Mouse (Mus musculus) forebrain, embryonic 10.5 days (tissue): ENCODE data around the gene Rtel1. TPM values are rescaled to one million over a fixed set of nuclear protein-coding genes. Genes with fewer than 3 reads are reported as not detected.

ENCODE experiments used
- DNase-seq: peaks from one replicate; pipeline ENCODE4 v3.0.0-alpha.2; 2017; ENCODE audit warnings: low spot score; ENCODE audit errors: extremely low spot score
- H3K27ac ChIP-seq: fragments of 300-500 bp; sonication (generic); 2 replicates; pipeline ENCODE4 v1.5.1; 2016; ENCODE audit warnings: mild to moderate bottlenecking
- H3K27me3 ChIP-seq: fragments of 300-500 bp; sonication (generic); 2 replicates; pipeline ENCODE4 v1.6.1; 2016; ENCODE audit warnings: mild to moderate bottlenecking; ENCODE audit not compliant: poor library complexity, severe bottlenecking
- H3K36me3 ChIP-seq: fragments of 300-500 bp; sonication (generic); replicated peaks from 2 replicates; pipeline ENCODE4 v1.6.1; 2016; ENCODE audit warnings: mild to moderate bottlenecking, moderate library complexity
- H3K4me1 ChIP-seq: fragments of 300-500 bp; sonication (generic); 2 replicates; pipeline ENCODE4 v1.6.1; 2016
- H3K4me3 ChIP-seq: fragments of 300-500 bp; sonication (generic); 2 replicates; pipeline ENCODE4 v1.5.1; 2016; ENCODE audit warnings: mild to moderate bottlenecking, moderate library complexity
- H3K9me3 ChIP-seq: fragments of 300-500 bp; sonication (generic); 2 replicates; pipeline ENCODE4 v1.6.1; 2016; ENCODE audit warnings: mild to moderate bottlenecking, moderate library complexity
- WGBS: fragments of 180-500 bp; shearing (Covaris S2); methylation state at CpG from one replicate; pipeline ENCODE4 v1.1.7; 2016; 5-methylcytosine and 5-hydroxymethylcytosine counted together
- polyA plus RNA-seq: library from polyadenylated mRNA; unstranded; fragments of >200 nt; fragmentation: Nextera tagmentation; extraction: Ambion mirVana; gene quantifications from 2 replicates; pipeline ENCODE4 v1.2.1, GENCODE M21; 2016

Gene Rtel1
- polyA plus RNA-seq, 1 experiment from 2014 or later: 83.6 TPM

DNA sequence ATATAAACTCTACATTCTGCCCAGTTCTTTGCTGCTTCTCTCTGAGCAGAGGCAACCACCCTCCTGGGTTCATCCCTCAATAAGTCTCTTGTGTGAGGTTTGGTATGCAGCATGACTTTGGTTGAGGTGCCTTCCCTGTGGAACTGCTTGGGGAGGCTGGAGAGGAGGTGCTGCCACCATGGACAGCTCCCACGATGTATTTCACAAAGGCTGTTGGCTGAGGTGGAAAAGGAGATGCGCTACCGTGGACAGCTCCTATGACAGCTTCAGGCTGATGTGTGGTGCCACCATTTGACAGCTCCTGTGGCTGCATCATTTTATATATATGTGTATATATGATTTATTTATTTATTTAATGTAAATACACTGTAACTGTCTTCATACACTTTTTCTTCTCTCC lies 17.5 kb upstream of the Rtel1 start:
- Histone ChIP-seq H3K36me3 (peaks cover 37% of the 10 kb centered on the region), H3K4me1 (peaks cover 3% of the 10 kb centered on the region), H3K27ac (no peak overlapping the region), H3K9me3 (no peaks in the 10 kb centered on the region), H3K27me3 (peaks cover 21% of the 10 kb centered on the region), H3K4me3 (no peak overlapping the region)
- WGBS: 28% methylated on average over 3 of the region's 3 CpGs
- DNase-seq: no peak

DNA sequence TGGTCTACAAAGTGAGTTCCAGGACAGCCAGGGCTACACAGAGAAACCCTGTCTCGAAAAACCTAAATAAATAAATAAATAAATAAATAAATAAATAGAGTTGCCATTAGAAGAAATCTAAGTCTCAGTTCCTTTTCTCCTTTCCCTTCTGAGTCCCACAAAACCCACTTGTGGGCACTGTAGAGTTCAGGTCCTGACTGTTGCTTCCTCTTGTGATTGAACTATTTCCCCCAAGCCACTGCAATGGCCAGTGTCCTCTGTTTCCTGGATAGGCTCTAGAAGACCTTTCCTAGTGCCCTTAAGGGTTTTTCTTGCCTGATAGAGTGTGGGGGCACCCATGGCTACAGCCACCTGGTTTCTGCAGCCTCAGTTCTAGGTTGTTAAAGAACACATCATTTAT lies 14.6 kb upstream of the Rtel1 start:
- WGBS: 78% methylated on average over 1 of the region's 1 CpGs
- Histone ChIP-seq H3K27ac (no peak overlapping the region), H3K36me3 (peaks cover 47% of the 10 kb centered on the region), H3K27me3 (peaks cover 42% of the 10 kb centered on the region), H3K4me3 (no peak overlapping the region), H3K9me3 (no peaks in the 10 kb centered on the region), H3K4me1 (peaks cover 8% of the 10 kb centered on the region)
- DNase-seq: no peak

DNA sequence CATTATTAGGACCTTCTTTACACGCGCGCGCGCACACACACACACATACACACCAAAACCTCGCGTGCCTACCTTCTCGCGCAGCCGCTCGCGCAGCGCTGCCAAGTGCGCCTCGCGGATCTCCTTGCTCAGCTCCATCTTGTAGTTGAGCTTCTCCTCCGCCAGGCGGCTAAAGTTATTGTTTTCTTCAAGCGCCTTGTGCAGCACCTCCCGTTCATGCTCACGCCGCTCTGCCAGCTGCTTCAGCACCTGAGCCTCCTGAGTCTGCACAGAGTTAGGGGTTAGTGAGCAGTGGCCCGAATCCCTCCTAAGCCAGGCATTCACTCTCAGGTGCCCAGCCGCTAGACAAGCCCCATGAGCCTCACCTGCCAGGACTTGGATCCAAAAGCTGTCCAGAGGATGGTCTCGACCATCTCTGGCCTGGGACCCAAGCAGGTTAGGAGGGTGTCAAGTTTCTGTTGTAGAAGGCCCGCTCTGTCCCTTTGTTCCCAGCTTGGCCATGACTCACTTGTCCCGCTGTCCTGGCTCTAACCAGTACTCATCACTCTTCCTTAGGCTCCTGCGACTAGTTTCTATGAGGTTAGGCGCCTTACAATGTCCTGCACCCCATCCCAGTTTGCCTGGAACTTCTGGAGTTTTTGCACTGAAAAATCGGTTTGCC lies 12.3 kb upstream of the Rtel1 start:
- Histone ChIP-seq H3K4me1 (peaks cover 8% of the 10 kb centered on the region), H3K27me3 (peaks cover 47% of the 10 kb centered on the region), H3K36me3 (peaks cover 25% of the 10 kb centered on the region), H3K9me3 (no peaks in the 10 kb centered on the region), H3K4me3 (peak overlapping the region; percentile 7; the same call in 1 of the 2 replicates), H3K27ac (no peak overlapping the region)
- 10% methylated on average over 30 of the region's 30 CpGs for WGBS
- peak; percentile 63 for DNase-seq

- 73% methylated on average over 3 of the region's 3 CpGs for WGBS
- DNase-seq: no peak
- Histone ChIP-seq H3K27me3 (peaks cover 67% of the 10 kb centered on the region), H3K9me3 (no peaks in the 10 kb centered on the region), H3K4me1 (peaks cover 21% of the 10 kb centered on the region), H3K27ac (no peak overlapping the region), H3K36me3 (peaks cover 10% of the 10 kb centered on the region), H3K4me3 (peak overlapping the region; percentile 71; the same call in 1 of the 2 replicates)
Observed at GRCm38 (mm10) chr2:181312435-181312834, 7.1 kb upstream of the Rtel1 start.

GRCm38 (mm10) chr2:181313006-181313343 lies 6.6 kb upstream of the Rtel1 start:
- Histone ChIP-seq H3K9me3 (no peaks in the 10 kb centered on the region), H3K36me3 (peaks cover 7% of the 10 kb centered on the region), H3K27ac (peak overlapping the region; percentile 87), H3K27me3 (peaks cover 62% of the 10 kb centered on the region), H3K4me1 (peaks cover 20% of the 10 kb centered on the region), H3K4me3 (peak overlapping the region; percentile 71)
- no peak for DNase-seq
- 19% methylated on average over 5 of the region's 5 CpGs for WGBS

GRCm38 (mm10) chr2:181313344-181314079 lies 6.0 kb upstream of the Rtel1 start:
- no peaks in the 10 kb centered on the region for H3K9me3 ChIP-seq
- 1% methylated on average over 35 of the region's 35 CpGs for WGBS
- H3K36me3 ChIP-seq: peaks cover 5% of the 10 kb centered on the region
- peak overlapping the region; percentile 71 for H3K4me3 ChIP-seq
- H3K27ac ChIP-seq: peak overlapping the region; percentile 87
- DNase-seq: peak; percentile 30
- peaks cover 20% of the 10 kb centered on the region for H3K4me1 ChIP-seq
- peaks cover 56% of the 10 kb centered on the region for H3K27me3 ChIP-seq

DNA sequence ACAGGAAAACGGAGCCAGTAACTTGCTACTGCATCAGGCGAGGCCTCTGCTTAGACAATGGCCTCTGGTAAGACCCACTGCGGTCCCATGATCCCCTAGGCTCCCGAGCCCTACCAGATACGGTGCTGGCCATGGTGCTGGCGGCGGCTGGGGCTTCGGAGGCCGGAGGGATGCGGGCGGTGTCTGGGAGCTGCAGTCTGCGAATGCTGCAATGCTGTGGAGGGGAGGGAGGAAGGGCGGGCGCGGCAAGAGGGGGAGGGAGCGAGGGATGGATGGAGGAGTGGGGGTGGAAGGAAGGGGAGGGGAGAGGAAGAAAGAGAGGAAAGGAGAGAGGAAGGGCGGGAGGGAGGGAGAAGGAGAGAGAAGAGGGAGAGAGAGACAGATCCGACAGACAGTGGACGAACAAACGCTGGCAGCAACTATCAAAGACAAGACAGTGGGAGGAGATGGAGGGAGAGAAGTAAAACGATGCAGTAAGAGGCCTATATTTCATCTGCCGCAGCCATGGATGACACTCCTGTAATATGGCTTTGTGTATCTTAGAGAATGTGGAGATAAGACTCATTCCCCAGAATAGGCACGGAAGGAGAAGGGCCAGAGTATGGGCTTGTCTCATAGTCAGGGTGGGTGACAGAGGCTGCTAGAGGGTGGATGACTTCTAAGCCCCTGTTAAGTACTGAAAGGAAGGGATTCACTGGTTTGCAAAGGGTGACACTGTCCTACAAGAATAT lies 5.3 kb upstream of the Rtel1 start, which contains the start of gene Stmn3:
Gene Stmn3, minus strand, starts transcription at position 421 of the 731 bp plus-strand sequence.
- H3K9me3 ChIP-seq: no peaks in the 10 kb centered on the region
- peaks cover 24% of the 10 kb centered on the region for H3K4me1 ChIP-seq
- no peaks in the 10 kb centered on the region for H3K36me3 ChIP-seq
- H3K27ac ChIP-seq: peak within 1 kb of the TSS; percentile 87
- H3K4me3 ChIP-seq: peak within 1 kb of the TSS; percentile 71
- peaks cover 50% of the 10 kb centered on the region for H3K27me3 ChIP-seq
- peak; percentile 73 for DNase-seq
- 7% methylated on average over 23 of the region's 23 CpGs for WGBS

- peaks cover 16% of the 10 kb centered on the region for H3K4me1 ChIP-seq
- 17% methylated on average over 7 of the region's 7 CpGs for WGBS
- peaks cover 38% of the 10 kb centered on the region for H3K36me3 ChIP-seq
- H3K9me3 ChIP-seq: no peaks in the 10 kb centered on the region
- DNase-seq: no peak
- peaks cover 16% of the 10 kb centered on the region for H3K27me3 ChIP-seq
- H3K27ac ChIP-seq: peak overlapping the region; percentile 90
- H3K4me3 ChIP-seq: peak overlapping the region; percentile 68
Observed at GRCm38 (mm10) chr2:181320103-181320499, 562 bp downstream of the Rtel1 start.

- no peak overlapping the region for H3K4me3 ChIP-seq
- H3K9me3 ChIP-seq: no peaks in the 10 kb centered on the region
- no peak overlapping the region for H3K27ac ChIP-seq
- peaks cover 16% of the 10 kb centered on the region for H3K4me1 ChIP-seq
- no peak for DNase-seq
- H3K36me3 ChIP-seq: peaks cover 58% of the 10 kb centered on the region
- WGBS: 79% methylated on average over 5 of the region's 5 CpGs
- H3K27me3 ChIP-seq: no peaks in the 10 kb centered on the region
Observed at GRCm38 (mm10) chr2:181322136-181322535, 2.6 kb downstream of the Rtel1 start.

GRCm38 (mm10) chr2:181326098-181326497 lies 6.6 kb downstream of the Rtel1 start:
- Histone ChIP-seq H3K4me3 (no peak overlapping the region), H3K36me3 (peaks cover 93% of the 10 kb centered on the region), H3K4me1 (no peaks in the 10 kb centered on the region), H3K27ac (no peak overlapping the region), H3K9me3 (no peaks in the 10 kb centered on the region), H3K27me3 (no peaks in the 10 kb centered on the region)
- no peak for DNase-seq
- WGBS: 92% methylated on average over 2 of the region's 2 CpGs

- H3K36me3 ChIP-seq: peaks cover 93% of the 10 kb centered on the region
Observed at GRCm38 (mm10) chr2:181332542-181332941, 13.0 kb downstream of the Rtel1 start.

DNA sequence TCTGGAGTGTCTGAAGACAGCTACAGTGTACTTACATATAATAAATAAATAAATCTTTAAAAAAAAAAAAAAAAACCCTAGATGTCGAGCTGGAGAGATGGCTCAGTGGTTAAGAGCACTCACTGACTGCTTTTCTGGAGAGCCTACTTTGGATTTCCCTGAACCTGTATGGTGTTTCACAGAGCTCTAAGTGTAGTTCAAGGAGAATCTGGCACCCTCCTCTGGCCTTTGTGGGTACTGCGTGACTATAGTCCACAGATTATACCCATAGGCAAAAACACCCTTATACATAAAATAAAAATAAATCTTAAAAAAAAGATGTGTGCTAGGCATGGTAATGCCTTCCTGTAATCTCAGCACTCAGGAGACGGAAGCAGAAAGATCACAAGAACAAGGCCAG lies 14.5 kb downstream of the Rtel1 start:
- Histone ChIP-seq H3K27ac (no peak overlapping the region), H3K9me3 (no peaks in the 10 kb centered on the region), H3K4me3 (no peak overlapping the region), H3K27me3 (no peaks in the 10 kb centered on the region), H3K36me3 (peaks cover 92% of the 10 kb centered on the region), H3K4me1 (no peaks in the 10 kb centered on the region)
- peak; percentile 46 for DNase-seq
- WGBS: 69% methylated on average over 3 of the region's 3 CpGs

More at GRCm38 (mm10) chr2:181332542-181332941, 13.0 kb downstream of the Rtel1 start:
- no peak overlapping the region for H3K4me3 ChIP-seq
- no peak overlapping the region for H3K27ac ChIP-seq
- no peaks in the 10 kb centered on the region for H3K27me3 ChIP-seq
- no peaks in the 10 kb centered on the region for H3K9me3 ChIP-seq
- no peak for DNase-seq
- no peaks in the 10 kb centered on the region for H3K4me1 ChIP-seq

GRCm38 (mm10) chr2:181340426-181340825 lies 20.9 kb downstream of the Rtel1 start:
- Histone ChIP-seq H3K27me3 (no peaks in the 10 kb centered on the region), H3K4me3 (no peak overlapping the region), H3K36me3 (peaks cover 98% of the 10 kb centered on the region), H3K27ac (no peak overlapping the region), H3K4me1 (no peaks in the 10 kb centered on the region), H3K9me3 (no peaks in the 10 kb centered on the region)
- 90% methylated on average over 4 of the region's 4 CpGs for WGBS
- no peak for DNase-seq
